Mouse (Mus musculus): Measurements from ENCODE around the gene Cfap69. TPM values are rescaled to one million over a fixed set of nuclear protein-coding genes. Genes with fewer than 3 reads are reported as not detected.
"Not testable (repeated sequence)": the region's sequence is repeated elsewhere in the genome, so short reads cannot be mapped to it uniquely, and the experiment has no call there.

Cfap69 gene
- polyA plus RNA-seq, 2 experiments = 0.10 to 0.32 TPM

DNA sequence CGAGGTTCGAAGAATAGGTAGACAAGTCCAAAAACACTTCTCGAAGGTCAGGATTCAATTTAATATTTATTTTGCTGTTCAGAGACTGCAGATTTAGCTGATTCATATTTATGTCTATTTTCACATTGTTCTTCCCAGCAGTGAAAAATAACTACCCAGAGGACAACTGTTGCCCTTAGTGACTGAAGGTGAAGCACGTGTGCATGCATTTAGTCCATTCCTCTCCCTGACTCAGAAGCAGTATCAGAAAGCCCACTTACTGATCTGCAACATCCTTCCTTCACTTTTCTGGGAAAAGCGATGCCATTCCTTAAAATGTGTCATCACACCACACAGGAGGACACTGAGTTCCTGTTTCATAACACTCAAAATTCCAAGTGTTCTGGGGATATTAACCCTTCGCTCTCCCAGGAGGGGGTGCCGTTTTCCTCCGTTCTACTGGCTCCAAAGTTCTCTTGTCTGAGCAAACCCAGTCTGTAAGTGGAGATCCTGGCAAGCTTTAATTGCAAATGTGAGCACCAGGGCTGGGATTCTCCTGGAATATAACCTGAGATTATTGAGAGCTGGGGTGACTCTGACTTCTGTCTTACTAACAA, 25.0 kb upstream of the Cfap69 start:
- H3K9me3 ChIP-seq (ENCODE audit: control insufficient read depth, low read length) = no peaks in the 10 kb centered on the region
- no peak for TF ChIP-seq EP300 (IDR thresholded peaks at IDR 0.05; ENCODE audit: low read depth)
- no peak for TF ChIP-seq CTCF (IDR thresholded peaks at IDR 0.05; ENCODE audit: low read depth)
- DNase-seq (ENCODE audit: low read depth in 3 of 3, low spot score in 3 of 3) (no peak), ATAC-seq (ENCODE audit: insufficient read depth) (no peak)
- no peak overlapping the region for H3K27ac ChIP-seq
- 55% methylated on average over 8 of the region's 8 CpGs for WGBS (ENCODE audit: insufficient replicate concordance)
- H3K27me3 ChIP-seq (ENCODE audit: control insufficient read depth, insufficient read depth, low read length) = peaks cover 16% of the 10 kb centered on the region
- H3K4me1 ChIP-seq (replicated peaks; ENCODE audit: control insufficient read depth in 2 of 2, insufficient read depth in 2 of 2, low read length in 1 of 2) = peaks cover 0 to 3% of the 10 kb centered on the region in 2 experiments; a peak in 2 of 4 replicates
- no peak overlapping the region for H3K4me3 ChIP-seq (ENCODE audit: insufficient read depth in 1 of 2, low read depth in 2 of 2, low read length in 2 of 2)
- H3K4me2 ChIP-seq (ENCODE audit: low read depth) = no peak overlapping the region
- H3K9ac ChIP-seq (replicated peaks) = no peak overlapping the region
- no peaks in the 10 kb centered on the region for H3K36me3 ChIP-seq (replicated peaks; ENCODE audit: control insufficient read depth, insufficient read depth, low read depth)

DNA sequence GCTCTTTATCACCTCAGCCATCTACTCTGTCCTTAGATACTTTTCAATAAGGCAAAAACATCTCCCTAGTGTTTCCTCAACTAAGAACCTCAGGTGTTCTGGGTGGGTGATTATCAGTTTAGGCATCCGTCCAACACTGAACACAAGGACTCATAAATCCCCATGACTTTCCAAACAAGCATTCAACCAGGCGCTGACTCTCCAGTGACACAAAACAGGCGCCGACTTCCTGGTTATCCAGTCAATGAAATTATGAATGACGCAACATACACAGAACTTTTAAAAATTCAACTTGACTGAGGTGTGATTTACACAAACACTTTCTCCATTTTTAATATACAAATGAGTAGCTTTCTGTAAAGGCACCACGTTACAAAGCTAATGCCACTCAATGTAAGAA, 24.2 kb upstream of the Cfap69 start:
- peaks cover 8% of the 10 kb centered on the region for H3K27me3 ChIP-seq (ENCODE audit: control insufficient read depth, insufficient read depth, low read length)
- WGBS (ENCODE audit: insufficient replicate concordance) = 62% methylated on average over 6 of the region's 6 CpGs
- no peaks in the 10 kb centered on the region for H3K9me3 ChIP-seq (ENCODE audit: control insufficient read depth, low read length)
- TF ChIP-seq EP300 (IDR thresholded peaks at IDR 0.05; ENCODE audit: low read depth) = no peak
- TF ChIP-seq CTCF (IDR thresholded peaks at IDR 0.05; ENCODE audit: low read depth) = no peak
- peaks cover 0 to 3% of the 10 kb centered on the region in 2 experiments; a peak in 2 of 4 replicates for H3K4me1 ChIP-seq (replicated peaks; ENCODE audit: control insufficient read depth in 2 of 2, insufficient read depth in 2 of 2, low read length in 1 of 2)
- H3K36me3 ChIP-seq (replicated peaks; ENCODE audit: control insufficient read depth, insufficient read depth, low read depth) = no peaks in the 10 kb centered on the region
- no peak for ATAC-seq (ENCODE audit: insufficient read depth)
- DNase-seq (ENCODE audit: low read depth in 3 of 3, low spot score in 3 of 3) = no peak
- H3K4me2 ChIP-seq (ENCODE audit: low read depth) = no peak overlapping the region
- no peak overlapping the region for H3K4me3 ChIP-seq (ENCODE audit: insufficient read depth in 1 of 2, low read depth in 2 of 2, low read length in 2 of 2)
- H3K27ac ChIP-seq = no peak overlapping the region
- H3K9ac ChIP-seq (replicated peaks) = no peak overlapping the region

DNA sequence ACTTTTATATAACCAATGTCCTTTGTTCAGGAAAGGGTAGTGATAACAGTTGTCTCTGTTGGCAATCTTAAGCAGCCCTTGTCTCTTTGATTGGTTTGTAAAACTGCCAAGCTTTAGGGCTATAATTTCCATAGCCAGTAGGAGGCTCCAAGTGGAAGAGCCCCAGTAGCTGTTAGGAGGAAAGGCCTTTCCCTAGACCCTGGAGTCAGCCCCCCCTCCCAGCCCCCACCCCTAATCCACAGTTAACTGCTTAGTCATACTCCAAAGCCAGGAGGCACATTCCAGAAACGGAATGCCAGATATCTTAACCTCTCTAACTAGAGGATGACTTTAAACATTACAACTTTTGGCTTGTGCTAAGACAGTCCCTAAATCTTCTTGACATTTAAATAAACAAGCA, 22.9 kb upstream of the Cfap69 start:
- WGBS (ENCODE audit: insufficient replicate concordance) = 17% methylated on average over 1 of the region's 1 CpGs
- no peak for ATAC-seq (ENCODE audit: insufficient read depth)
- no peak overlapping the region for H3K4me2 ChIP-seq (ENCODE audit: low read depth)

DNA sequence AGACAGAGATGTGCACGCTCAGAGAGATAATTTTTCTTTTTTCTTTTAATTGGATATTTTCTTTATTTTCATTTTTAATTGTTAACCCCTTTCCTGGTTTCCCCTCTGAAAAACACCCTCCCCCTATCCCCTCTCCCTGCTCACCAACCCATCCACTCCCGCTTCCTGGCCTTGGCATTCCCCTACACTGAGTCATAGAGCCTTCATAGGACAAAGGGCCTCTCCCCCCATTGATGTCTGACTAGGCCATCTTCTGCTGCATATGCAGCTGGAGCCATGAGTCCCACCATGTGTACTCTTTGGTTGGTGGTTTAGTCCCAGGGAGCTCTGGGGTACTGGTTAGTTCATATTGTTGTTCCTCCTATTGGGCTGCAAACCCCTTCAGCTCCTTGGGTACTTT, 20.9 kb upstream of the Cfap69 start:
- not testable (repeated sequence) for H3K27me3 ChIP-seq (ENCODE audit: control insufficient read depth, insufficient read depth, low read length); H3K9ac ChIP-seq (replicated peaks); H3K4me2 ChIP-seq (ENCODE audit: low read depth); ATAC-seq (ENCODE audit: insufficient read depth); H3K4me1 ChIP-seq (replicated peaks; ENCODE audit: control insufficient read depth in 2 of 2, insufficient read depth in 2 of 2, low read length in 1 of 2); H3K4me3 ChIP-seq (ENCODE audit: insufficient read depth in 1 of 2, low read depth in 2 of 2, low read length in 2 of 2); H3K27ac ChIP-seq; DNase-seq (ENCODE audit: low read depth in 3 of 3, low spot score in 3 of 3); H3K9me3 ChIP-seq (ENCODE audit: control insufficient read depth, low read length); H3K36me3 ChIP-seq (replicated peaks; ENCODE audit: control insufficient read depth, insufficient read depth, low read depth)
- WGBS (ENCODE audit: insufficient replicate concordance) = 58% methylated on average over 2 of the region's 2 CpGs

More for the DNA sequence above, 22.9 kb upstream of the Cfap69 start:
- DNase-seq (ENCODE audit: low read depth in 3 of 3, low spot score in 3 of 3) = no peak
- H3K4me3 ChIP-seq (ENCODE audit: insufficient read depth in 1 of 2, low read depth in 2 of 2, low read length in 2 of 2) = no peak overlapping the region
- H3K27me3 ChIP-seq (ENCODE audit: control insufficient read depth, insufficient read depth, low read length) = no peaks in the 10 kb centered on the region
- no peak overlapping the region for H3K9ac ChIP-seq (replicated peaks)
- H3K9me3 ChIP-seq (ENCODE audit: control insufficient read depth, low read length) = no peaks in the 10 kb centered on the region
- H3K27ac ChIP-seq = no peak overlapping the region
- H3K4me1 ChIP-seq (replicated peaks; ENCODE audit: control insufficient read depth in 2 of 2, insufficient read depth in 2 of 2, low read length in 1 of 2) = peaks cover 0 to 3% of the 10 kb centered on the region in 2 experiments; a peak in 2 of 4 replicates
- H3K36me3 ChIP-seq (replicated peaks; ENCODE audit: control insufficient read depth, insufficient read depth, low read depth) = no peaks in the 10 kb centered on the region
- TF ChIP-seq EP300 (IDR thresholded peaks at IDR 0.05; ENCODE audit: low read depth) (no peak), CTCF (IDR thresholded peaks at IDR 0.05; ENCODE audit: low read depth) (no peak)

DNA sequence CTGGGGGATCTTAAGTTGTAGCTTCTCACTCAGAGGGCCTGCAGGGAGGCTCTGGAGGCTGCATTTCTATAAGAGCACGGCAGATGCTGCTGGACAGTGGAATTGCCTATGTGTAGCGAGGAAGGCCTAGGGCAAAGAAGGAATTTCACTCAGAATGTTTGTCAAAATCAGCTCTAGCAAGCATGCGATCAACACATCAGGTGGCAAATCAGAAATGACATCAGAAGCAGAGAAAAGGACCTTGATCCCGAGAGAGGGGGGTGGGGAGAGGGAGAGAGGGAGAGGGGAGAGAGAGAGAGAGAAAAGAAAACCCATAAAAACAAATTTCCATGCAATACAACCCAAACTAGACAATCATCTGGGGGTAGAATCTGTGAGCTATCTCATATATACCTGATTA, 19.3 kb upstream of the Cfap69 start:
- no peak overlapping the region for H3K9ac ChIP-seq (replicated peaks)
- no peaks in the 10 kb centered on the region for H3K9me3 ChIP-seq (ENCODE audit: control insufficient read depth, low read length)
- no peak overlapping the region for H3K4me3 ChIP-seq (ENCODE audit: insufficient read depth in 1 of 2, low read depth in 2 of 2, low read length in 2 of 2)
- no peak for DNase-seq (ENCODE audit: low read depth in 3 of 3, low spot score in 3 of 3)
- H3K27ac ChIP-seq = no peak overlapping the region
- ATAC-seq (ENCODE audit: insufficient read depth) = no peak
- no peaks in the 10 kb centered on the region for H3K27me3 ChIP-seq (ENCODE audit: control insufficient read depth, insufficient read depth, low read length)
- H3K4me2 ChIP-seq (ENCODE audit: low read depth) = no peak overlapping the region
- 42% methylated on average over 4 of the region's 4 CpGs for WGBS (ENCODE audit: insufficient replicate concordance)
- no peaks in the 10 kb centered on the region; a peak in 1 of 4 replicates for H3K4me1 ChIP-seq (replicated peaks; ENCODE audit: control insufficient read depth in 2 of 2, insufficient read depth in 2 of 2, low read length in 1 of 2)
- TF ChIP-seq CTCF (IDR thresholded peaks at IDR 0.05; ENCODE audit: low read depth) = no peak
- TF ChIP-seq EP300 (IDR thresholded peaks at IDR 0.05; ENCODE audit: low read depth) = no peak
- no peaks in the 10 kb centered on the region for H3K36me3 ChIP-seq (replicated peaks; ENCODE audit: control insufficient read depth, insufficient read depth, low read depth)
